Mouse (Mus musculus) heart, postnatal 36 days (tissue): ENCODE results near the gene Herpud2. TPM values are rescaled to one million over a fixed set of nuclear protein-coding genes. Genes with fewer than 3 reads are reported as not detected.
"Not testable (repeated sequence)": the region's sequence is repeated elsewhere in the genome, so short reads cannot be mapped to it uniquely, and the experiment has no call there.

Experiments
- DNase-seq, 2 experiments: peaks; one replicate each; pipeline ENCODE4 v3.0.0; 2021 to 2022
- intact Hi-C: fragments of 180-260 bp; cut with DNase I; formaldehyde crosslinking; loops from one replicate; pipeline ENCODE4 v1.15.1; 2025
- total RNA-seq, 2 experiments: library from RNA; stranded (reverse); gene quantifications; 2 replicates each; pipeline ENCODE4 v1.2.3; 2021

Herpud2 gene
- total RNA-seq, 2 experiments from 2014 or later = 39.1 TPM

DNA sequence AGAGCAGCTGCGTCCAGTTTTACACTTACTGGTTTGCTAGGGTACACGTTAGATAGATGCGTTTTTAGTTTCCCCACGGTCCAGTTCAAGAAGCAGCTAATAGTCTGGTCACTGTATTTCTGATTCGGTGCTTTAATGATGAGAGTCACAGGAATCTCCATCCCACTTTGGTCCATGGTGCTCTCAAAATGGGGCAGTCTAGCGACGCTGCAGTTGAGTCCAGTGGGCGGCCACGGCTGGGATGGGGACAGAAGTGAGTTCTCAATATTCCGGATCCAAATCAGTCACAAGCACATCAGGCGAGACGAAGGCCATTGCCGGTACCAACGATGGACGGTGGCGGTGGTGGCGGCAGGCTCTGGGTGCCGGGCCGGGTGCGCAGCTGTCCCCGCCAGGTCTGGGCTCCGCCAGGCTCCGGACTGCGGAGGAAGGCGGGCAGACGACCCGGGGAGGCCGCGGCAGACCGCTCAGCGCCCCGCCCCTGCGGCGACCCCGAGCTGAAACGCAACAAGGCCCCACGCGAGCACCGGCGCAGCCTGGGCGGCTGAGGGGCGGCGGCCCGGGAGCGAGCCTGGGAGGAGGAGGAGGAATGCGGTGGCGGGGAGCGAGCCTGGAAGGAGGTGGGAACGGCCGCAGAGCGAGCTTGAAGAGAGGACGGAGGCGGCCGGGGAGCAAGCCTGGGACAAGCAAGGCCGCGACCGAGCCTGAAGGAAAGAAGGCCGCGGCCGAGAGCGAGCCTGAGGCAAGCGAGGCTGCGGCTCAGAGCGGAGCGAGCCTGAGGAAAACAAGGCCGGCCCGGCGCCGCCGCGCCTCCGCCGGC, 619 bp downstream of the Herpud2 start:
- no peak for DNase-seq
- intact Hi-C loops = loop anchor here (2.0 to 5.0 kb wide), 4 partner anchors 101 to 441 kb away; partner anchors contain the start of genes Eepd1 and Sept7

DNA sequence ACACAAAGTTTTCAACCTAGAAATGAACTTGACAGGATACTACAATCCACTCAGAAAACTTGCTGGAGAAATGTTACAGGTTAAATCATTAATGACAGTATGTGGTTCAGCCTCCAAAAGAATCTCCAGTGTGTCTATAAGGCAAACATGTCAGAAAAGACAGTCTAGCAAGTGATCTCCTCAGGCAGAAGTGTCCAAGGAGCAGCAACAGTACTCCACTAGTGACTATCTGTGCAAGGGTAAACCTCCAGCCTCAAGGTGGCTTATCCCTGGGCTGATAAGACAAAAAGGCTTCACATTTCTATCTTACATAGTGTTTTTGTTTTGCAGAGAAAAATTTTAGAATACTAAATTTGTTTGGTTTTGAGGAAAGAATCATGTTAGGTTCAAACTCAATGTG, 2.9 kb downstream of the Herpud2 start:
- no peak for DNase-seq
- intact Hi-C loops = no loop called here

DNA sequence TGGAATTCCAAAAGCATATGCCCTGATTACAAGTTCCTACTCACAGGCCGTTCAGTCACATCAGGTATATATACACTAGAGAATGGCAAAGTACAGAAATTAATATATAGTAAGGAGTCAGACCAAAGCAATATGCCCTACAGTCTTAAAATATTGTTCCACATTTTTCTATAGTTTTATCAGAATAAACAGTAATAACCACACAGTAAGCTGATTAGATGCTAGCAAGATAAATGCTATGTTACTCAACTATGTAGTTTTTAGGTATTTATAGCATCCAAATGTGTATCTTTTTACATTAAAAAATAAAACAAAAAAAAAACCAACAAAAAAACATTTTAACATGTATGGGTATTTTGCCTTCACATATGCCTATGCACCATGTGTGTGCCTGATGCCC, 5.7 kb downstream of the Herpud2 start:
- DNase-seq = no peak

DNA sequence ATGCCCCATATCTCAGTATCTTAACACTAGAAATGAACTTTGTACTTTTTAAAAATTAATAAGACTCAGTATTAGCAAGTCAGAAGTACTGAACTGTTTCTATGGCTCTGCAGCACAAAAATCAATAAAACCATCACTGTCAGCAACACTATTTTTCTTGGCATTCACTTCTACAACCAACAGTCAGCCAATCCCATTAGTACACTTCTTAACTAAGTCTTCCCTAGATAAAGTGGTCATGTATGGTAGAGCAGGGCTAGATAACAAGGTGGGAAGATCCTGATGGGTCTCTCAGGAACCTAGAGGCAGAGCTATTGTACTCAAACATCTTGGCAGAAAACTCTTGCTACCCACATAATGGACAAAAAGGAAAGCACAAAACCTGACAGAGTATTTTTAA, 7.7 kb downstream of the Herpud2 start:
- intact Hi-C loops = no loop called here

More for the DNA sequence above, 5.7 kb downstream of the Herpud2 start:
- intact Hi-C loops = no loop called here

DNA sequence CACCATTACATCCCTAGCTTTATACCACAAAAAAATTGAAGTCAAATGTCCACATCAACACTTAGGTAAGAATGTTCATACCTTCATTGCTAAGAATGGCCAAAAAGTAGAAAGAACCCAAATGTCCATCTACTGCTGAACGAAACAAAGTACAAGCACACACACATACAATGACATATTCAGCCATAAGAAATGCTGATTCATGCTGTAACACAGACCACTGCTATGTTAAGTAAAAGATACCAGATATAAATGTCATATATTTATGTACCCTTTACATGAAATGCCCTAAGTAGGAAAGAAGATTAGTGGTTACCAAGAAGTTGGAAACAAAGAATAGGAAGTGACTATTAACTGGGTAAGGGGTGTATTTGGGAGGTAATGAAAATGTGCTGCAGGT, 8.6 kb downstream of the Herpud2 start:
- intact Hi-C loops = no loop called here

More for the DNA sequence above, 7.7 kb downstream of the Herpud2 start:
- DNase-seq = no peak

DNA sequence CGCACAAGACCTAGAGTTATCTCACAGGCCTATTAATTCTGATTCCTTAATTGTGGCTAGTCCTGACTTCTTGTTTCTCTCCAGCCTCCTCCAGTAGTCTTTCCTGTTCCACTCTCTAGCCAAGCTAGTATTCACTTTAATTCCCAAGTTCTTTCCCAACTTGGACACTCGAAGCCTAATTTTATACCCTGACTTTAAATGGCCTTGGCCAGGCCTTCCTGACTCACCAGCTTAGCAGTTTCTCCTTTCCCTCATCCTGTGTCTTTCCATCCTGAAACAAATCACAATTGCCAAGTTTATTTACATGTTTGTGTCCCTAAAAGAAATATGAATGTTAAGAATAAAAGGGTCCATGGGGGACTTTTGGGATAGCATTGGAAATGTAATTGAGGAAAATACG, 9.6 kb downstream of the Herpud2 start:
- intact Hi-C loops = no loop called here
- no peak for DNase-seq

More for the DNA sequence above, 8.6 kb downstream of the Herpud2 start:
- DNase-seq = no peak

DNA sequence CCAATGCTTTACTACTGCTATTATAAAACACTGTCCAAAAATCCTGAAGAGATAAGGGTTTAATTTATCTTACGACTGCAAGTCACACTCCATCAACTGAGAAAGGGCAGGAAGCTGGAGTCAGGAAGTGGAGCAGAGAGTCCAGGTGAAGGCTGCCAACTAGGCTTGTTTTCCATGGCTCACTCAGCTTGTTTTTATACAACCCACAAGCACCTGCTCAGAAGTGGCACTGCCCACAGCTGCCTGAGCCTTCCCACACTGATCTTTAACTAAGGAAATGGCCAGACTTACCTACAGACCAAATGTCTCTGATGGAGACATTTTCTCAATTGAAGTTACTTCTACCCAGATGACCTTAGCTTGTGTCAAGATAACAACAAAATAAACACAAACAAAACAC, 11.3 kb downstream of the Herpud2 start:
- DNase-seq = no peak
- intact Hi-C loops = no loop called here

DNA sequence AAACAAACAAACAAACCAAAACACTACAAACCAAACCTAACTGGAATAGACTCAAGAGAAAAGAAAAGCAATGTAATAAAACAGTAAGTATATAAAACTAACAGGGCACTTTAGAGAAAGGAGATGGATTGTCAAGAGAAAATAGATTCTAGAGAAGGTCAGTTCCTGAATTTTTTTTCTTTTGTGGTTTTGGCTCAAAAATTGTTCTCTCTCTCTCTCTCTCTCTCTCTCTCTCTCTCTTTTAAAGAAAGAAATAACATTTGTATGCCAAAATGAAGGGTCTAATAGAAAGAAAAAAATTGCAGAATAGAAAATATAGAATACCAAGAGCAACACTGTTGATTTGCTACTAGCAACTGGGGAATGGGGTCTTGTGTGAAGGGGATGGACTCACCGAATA, 12.7 kb downstream of the Herpud2 start:
- no peak for DNase-seq
- intact Hi-C loops = no loop called here

DNA sequence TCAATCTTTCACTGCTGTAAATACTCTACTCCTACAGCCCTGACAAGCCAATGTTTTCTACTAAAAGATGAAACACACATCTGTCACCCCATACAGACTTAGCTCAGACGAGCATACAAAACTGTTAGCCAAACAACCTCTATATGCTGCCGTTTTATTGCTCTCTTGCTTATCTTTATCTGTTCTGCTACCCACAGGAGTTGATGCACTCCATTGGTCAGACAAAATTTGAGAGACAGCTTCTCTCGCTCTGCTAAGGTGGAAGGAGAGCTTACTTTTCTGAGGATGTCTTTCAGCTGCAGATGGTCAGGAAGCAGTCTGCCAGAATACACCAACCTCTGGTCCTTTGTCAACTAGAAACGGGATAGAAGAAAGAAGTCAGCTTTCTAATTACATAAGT, 18.7 kb downstream of the Herpud2 start:
- DNase-seq = no peak
- intact Hi-C loops = no loop called here

DNA sequence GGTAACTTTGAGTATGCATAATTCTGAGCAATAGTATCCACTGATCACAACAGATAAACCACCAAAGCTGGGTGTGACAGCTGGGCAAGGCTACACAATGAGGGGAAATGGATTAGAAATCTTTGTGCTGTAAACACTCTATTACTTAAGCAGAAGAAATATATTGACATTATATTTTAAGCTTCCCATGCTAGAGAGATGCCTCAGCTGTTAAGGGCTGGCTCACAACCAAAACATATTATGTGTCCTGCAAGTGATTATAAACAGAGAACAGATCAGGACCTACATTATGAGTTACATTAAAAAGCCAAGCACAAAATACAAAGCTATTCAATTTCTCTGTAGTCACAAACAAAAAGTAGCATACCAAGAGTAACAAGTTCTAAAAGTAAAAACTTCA, 19.4 kb downstream of the Herpud2 start:
- intact Hi-C loops = no loop called here
- DNase-seq = no peak

DNA sequence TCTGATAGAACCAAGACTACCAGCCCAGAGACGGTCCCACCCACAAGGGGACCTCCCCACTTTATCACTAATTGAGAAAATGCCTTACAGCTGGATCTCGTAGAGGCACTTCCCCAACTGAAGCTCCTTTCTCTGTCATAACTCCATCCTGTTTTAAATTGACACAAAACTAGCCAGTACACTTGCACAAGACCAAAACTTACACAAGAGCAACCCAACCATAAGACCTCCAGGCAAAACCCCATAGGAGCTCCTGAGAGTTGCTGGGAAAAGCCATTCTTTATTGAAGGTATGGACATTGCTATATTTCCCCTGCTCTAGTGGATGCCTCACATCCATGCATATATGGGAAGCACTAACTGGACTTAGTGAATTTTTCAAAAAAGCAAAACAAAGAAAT, 27.6 kb downstream of the Herpud2 start:
- DNase-seq = no peak

DNA sequence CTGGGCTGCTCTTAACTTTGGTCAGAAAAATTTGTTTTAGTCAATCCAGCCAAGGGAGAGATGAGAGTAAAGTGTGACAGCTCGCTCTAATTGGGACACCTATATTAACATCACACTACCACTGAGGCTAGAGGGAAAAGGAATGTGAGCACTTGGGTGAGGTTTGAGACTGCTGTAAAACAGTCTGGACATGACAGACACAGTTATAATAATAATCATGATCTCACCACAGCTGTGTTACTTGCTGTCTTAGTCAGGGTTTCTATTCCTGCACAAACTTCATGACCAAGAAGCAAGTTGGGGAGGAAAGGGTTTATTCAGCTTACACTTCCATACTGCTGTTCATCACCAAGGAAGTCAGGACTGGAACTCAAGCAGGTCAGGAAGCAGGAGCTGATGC, 28.0 kb downstream of the Herpud2 start:
- DNase-seq, intact Hi-C loops: not testable (repeated sequence)

More for the DNA sequence above, 27.6 kb downstream of the Herpud2 start:
- intact Hi-C loops = no loop called here

DNA sequence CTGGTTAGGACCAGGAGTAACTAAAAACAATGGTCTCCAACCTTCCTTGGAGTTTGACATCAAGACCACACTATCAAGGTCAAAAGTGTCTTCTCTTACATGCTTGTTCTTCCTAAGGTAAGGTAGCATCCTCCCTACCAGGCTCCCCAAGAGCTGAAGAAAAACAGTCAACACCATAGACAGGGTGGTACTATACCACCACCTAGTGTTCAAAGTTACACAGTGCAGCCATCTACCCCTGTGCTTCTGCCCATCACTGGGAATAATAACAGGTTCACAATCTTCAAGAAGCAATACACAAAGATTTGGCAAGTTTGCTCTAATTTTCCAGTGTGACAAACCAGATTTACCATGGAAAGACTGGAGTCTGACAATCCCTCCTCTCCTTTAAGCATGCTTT, 47.0 kb downstream of the Herpud2 start:
- DNase-seq = peak; percentile 29 to 48
- intact Hi-C loops = loop anchor here (2.0 to 5.0 kb wide), 4 partner anchors 62 to 567 kb away; no protein-coding TSS in a partner anchor

DNA sequence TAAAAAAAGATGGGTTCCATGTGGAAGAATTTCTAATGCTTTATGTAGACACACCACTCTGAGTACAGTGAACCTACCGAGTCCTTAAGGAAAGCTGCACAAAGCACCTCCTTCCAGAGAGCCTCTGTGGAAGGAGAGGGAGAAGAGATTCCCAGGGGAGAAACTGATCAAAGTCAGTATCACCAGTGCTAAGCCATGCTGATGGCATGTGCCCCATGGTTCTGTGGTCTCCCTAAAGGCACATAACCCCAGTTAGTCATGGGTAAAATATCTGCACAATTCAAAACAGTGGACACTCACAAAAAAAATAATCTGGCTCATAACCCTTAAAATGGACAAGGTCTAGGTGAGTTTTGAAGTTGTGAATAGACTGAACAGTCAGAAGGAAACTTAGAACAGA, 48.7 kb downstream of the Herpud2 start:
- no peak for DNase-seq
- intact Hi-C loops = loop anchor here (5.0 kb wide), 2 partner anchors 61 to 566 kb away; no protein-coding TSS in a partner anchor

DNA sequence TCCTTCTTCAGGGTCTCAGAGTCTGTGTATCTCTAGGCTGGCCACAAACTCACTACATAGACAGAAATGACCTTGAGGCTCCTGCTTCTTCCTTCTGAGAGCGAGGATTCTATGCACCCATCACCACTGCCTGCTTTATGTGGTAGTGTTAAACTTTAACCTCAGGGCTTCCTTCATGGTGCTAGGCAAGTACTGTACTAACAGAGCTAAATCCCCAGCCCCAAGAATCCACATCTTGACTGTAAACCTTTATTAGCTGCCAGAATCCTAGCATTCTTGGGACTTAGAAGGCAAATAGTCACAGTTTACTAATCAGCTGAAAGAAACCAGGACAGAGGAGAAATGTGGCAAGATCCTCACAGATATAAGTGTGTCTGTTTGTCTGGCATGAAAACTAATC, 60.8 kb downstream of the Herpud2 start:
- no peak for DNase-seq
- intact Hi-C loops = no loop called here

DNA sequence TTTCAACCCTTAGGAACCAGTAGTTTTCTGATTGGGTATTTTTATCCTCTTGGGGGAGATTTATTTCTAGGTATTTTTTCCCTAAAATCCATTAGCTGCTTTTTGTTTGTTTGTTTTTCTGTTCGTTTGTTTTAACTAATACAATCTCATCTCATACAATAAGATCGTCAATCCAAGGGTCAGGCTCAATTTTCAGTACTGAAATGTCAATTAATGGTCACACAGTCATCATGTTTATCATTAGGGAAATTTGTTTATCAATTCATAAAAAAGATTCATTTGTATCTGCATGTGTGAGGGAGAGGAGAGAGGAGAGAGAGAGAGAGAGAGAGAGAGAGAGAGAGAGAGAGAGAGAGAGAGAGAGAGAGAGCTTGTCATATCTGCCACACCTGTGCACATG, 62.5 kb downstream of the Herpud2 start, which contains the start of gene Gm10181:
Gene Gm10181, plus strand, starts transcription at position 301 of the 400 bp plus-strand sequence.
- DNase-seq = no peak
- intact Hi-C loops = no loop called here

DNA sequence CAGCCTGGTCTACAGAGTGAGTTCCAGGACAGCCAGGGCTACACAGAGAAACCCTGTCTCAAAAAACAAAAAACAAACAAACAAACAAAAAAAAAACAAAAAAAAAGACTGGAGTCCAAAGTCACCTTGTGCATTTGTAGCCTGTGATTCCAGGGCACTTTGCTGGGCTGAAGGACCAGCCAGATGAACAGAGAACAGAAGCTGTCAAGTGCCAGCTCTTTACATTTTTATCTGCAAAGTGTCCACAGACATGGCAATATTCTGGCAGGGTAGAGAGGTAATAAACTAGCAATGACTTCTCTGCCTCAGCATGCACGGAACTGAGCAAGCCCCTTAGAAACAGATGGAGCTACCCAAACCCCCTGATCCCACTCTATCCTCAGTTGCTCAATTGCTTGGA, 75.1 kb downstream of the Herpud2 start:
- no peak for DNase-seq
- intact Hi-C loops = no loop called here

DNA sequence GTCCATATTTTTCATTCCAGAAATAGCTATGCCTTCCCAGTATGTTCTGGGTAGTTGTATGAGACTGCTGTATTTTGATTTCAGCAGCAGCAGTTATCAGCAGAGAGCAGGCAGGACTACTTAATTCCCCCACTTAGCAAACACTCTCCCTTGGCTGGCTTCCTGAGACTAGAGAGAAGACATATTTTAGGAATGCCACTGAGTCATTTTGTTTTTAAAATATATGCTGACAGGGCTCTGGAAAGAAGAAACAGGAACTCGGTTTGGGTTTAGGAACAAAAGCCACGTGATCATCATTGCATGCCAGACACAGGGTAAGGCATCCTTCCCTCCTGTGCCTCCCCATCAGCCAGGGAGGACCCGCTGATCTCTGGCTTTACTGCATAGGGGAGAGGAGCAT, 75.6 kb downstream of the Herpud2 start:
- intact Hi-C loops = no loop called here
- DNase-seq = peak in 1 of 2 experiments; percentile 11

DNA sequence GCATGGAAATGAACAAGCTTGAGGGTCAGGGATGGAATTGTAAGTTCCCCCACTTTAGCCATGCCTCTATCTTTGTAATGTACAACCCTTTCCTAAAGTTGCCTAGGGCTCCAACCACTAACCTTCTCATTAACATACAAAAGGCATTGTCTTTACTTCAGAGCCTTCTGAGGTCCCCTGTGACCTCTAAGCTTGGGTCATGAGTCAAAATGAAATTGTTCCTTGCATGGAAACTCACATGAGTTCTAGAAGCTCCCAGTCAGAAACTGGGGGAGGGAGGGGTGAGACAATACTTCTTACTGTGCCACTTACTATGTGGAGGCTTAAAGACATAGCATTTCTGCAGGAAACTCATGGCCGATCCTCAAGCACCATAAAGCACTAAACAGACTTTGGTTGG, 79.0 kb downstream of the Herpud2 start:
- no peak for DNase-seq
- intact Hi-C loops = no loop called here

DNA sequence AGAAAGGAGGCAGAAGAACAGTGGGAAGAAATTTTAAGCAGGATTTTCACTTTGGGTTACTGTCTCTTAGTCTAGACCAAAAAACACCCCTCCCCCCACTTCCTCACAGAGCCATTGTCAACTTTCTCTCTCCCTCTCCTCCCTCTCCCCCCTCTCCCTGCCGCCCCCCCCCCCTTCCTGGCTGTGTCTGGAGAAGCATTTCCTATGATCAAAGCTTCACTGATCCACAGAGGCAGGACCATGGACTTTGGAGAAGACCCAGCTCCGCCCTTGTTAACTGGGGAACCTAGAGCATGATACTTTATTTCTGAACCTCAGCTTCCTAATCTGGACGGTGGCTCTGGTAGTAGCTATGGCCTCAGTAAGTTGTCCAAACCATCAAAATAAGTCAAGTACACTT, 92.9 kb downstream of the Herpud2 start:
- DNase-seq = no peak
- intact Hi-C loops = no loop called here
